Mouse (Mus musculus) frontal cortex, adult (tissue): ENCODE results near the gene Gzmg.
"Not testable (repeated sequence)": the region's sequence is repeated elsewhere in the genome, so short reads cannot be mapped to it uniquely, and the experiment has no call there.

ENCODE experiments used
- ATAC-seq: cut with Nextera tagmentation; 2 replicates; pipeline ENCODE4 v1.9.2; 2017; ENCODE audit warnings: mild to moderate bottlenecking, moderate library complexity, mixed read lengths; ENCODE audit not compliant: low TSS enrichment

The Gzmg gene

GRCm38 (mm10) chr14:56159479-56159878, at the start of gene Gzmg:
Gene Gzmg, minus strand, starts transcription at chr14:56159579.
- not testable (repeated sequence) for ATAC-seq

- ATAC-seq: no peak
These were observed 46.2 kb upstream of the Gzmg start for GRCm38 (mm10) chr14:56205613-56206012.

- peak; percentile 69; the same call in 1 of the 2 replicates for ATAC-seq
These were observed 45.6 kb upstream of the Gzmg start for GRCm38 (mm10) chr14:56205021-56205420.

- ATAC-seq: peak; percentile 73
These were observed 44.6 kb upstream of the Gzmg start for GRCm38 (mm10) chr14:56203975-56204374.

GRCm38 (mm10) chr14:56186946-56187345, 27.6 kb upstream of the Gzmg start:
- ATAC-seq: no peak

GRCm38 (mm10) chr14:56186521-56186920, 27.1 kb upstream of the Gzmg start:
- ATAC-seq: no peak

- 0 out of 2 replicates have a peak, but pooled peaks have one; percentile 64 for ATAC-seq
These were observed 18.3 kb upstream of the Gzmg start for GRCm38 (mm10) chr14:56177651-56178050.

- no peak for ATAC-seq
These were observed 15.1 kb upstream of the Gzmg start, which contains the start of gene Gzmn for GRCm38 (mm10) chr14:56174499-56174898. Gene Gzmn, minus strand, starts transcription at chr14:56174599.

GRCm38 (mm10) chr14:56173396-56173795, 14.0 kb upstream of the Gzmg start:
- ATAC-seq: peak; percentile 60

- no peak for ATAC-seq
These were observed 13.4 kb upstream of the Gzmg start for GRCm38 (mm10) chr14:56172744-56173143.

GRCm38 (mm10) chr14:56168009-56168408, 8.6 kb upstream of the Gzmg start:
- peak; percentile 97 for ATAC-seq

- ATAC-seq: no peak
These were observed 2.7 kb upstream of the Gzmg start for GRCm38 (mm10) chr14:56162109-56162508.

- ATAC-seq: no peak
These were observed 4.0 kb downstream of the Gzmg start for GRCm38 (mm10) chr14:56155340-56155739.

GRCm38 (mm10) chr14:56133675-56134074, 25.7 kb downstream of the Gzmg start:
- not testable (repeated sequence) for ATAC-seq

GRCm38 (mm10) chr14:56132508-56132907, 26.9 kb downstream of the Gzmg start, which contains the start of gene Gzmd:
Gene Gzmd, minus strand, starts transcription at chr14:56132608.
- not testable (repeated sequence) for ATAC-seq

GRCm38 (mm10) chr14:56128341-56128740, 31.0 kb downstream of the Gzmg start:
- no peak for ATAC-seq

GRCm38 (mm10) chr14:56123516-56123915, 35.9 kb downstream of the Gzmg start:
- ATAC-seq: no peak

GRCm38 (mm10) chr14:56120525-56120924, 38.9 kb downstream of the Gzmg start, which contains the start of gene Gzme:
Gene Gzme, minus strand, starts transcription at chr14:56120625.
- no peak for ATAC-seq

- ATAC-seq: not testable (repeated sequence)
These were observed 43.7 kb downstream of the Gzmg start for GRCm38 (mm10) chr14:56115531-56116310.
